Mouse (Mus musculus): ENCODE data around the gene Cacna1d. TPM values are rescaled to one million over a fixed set of nuclear protein-coding genes. Genes with fewer than 3 reads are reported as not detected.
A peak's percentile ranks its signal among the peaks of the same experiment; 100 is the strongest.

The Cacna1d gene
- total RNA-seq, 2 experiments from 2014 or later: 3.7 to 3.9 TPM

DNA sequence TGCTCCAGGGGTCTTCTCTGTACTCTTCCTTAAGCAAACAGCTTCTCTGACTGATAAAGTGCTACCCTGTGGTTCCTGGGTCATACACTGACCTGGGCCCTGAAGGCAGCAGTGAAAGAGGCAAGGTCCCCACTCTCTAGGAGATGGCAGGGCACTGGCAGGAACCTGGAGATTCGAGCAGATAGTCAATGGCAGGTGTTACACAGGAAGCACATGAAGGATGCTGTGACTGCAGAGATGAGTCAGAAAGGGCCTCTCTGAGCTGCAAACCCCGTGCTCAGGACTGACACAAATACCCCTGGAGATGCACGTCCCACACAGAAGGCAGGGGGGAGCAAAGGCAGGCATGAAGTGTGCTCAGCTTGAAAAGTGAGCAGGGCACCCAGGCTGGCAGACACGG, 218.3 kb downstream of the Cacna1d start:
- ATAC-seq (ENCODE audit: poor library complexity, severe bottlenecking): no peak

GRCm38 (mm10) chr14:30272523-30272922, 218.7 kb downstream of the Cacna1d start:
- no peak for ATAC-seq (ENCODE audit: poor library complexity, severe bottlenecking)

DNA sequence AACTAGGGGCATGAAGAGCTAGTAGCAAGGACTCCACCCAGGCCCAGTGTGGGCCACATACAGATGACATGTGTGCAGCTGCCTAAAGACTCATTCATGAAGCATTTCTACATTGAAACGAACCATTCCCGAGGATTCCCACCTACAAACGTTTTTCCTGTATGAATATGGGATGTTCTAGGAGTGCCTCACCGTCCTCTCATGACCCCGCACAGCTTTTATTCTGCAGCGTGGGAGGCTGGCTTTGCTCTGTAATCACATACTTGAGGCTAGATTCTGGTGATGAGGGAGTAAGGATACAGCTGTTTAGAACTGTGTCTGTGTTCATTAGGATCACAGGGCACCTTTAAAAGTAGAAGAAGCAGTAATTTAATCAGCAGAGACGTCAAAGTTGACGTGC, 219.4 kb downstream of the Cacna1d start:
- ATAC-seq (ENCODE audit: poor library complexity, severe bottlenecking): no peak

GRCm38 (mm10) chr14:30270350-30270749, 220.9 kb downstream of the Cacna1d start:
- no peak for ATAC-seq (ENCODE audit: poor library complexity, severe bottlenecking)

GRCm38 (mm10) chr14:30265728-30266127, 225.5 kb downstream of the Cacna1d start:
- peak; percentile 80 for ATAC-seq (ENCODE audit: poor library complexity, severe bottlenecking)

GRCm38 (mm10) chr14:30261561-30262251, 229.5 kb downstream of the Cacna1d start:
- no peak for ATAC-seq (ENCODE audit: poor library complexity, severe bottlenecking)

DNA sequence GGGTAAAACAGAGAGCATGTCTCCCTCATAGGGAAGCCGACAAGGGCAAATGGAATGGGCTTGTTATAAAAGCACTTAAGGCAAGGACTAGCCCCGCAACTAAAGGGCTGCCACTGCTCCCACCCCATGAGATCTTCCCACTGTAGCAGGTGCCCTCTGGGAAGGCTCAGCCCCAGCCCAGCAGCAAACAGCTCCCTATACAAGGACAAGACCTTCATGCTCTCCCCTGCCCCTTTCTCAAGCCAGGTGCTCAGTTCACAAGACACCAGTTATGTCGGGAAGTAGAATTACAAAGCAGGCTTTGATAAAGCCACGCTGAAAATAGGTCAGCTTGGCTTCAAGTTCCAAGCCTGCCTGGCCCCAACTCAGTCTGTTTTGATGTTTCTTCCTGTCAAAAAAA, 233.6 kb downstream of the Cacna1d start:
- no peak for ATAC-seq (ENCODE audit: poor library complexity, severe bottlenecking)

DNA sequence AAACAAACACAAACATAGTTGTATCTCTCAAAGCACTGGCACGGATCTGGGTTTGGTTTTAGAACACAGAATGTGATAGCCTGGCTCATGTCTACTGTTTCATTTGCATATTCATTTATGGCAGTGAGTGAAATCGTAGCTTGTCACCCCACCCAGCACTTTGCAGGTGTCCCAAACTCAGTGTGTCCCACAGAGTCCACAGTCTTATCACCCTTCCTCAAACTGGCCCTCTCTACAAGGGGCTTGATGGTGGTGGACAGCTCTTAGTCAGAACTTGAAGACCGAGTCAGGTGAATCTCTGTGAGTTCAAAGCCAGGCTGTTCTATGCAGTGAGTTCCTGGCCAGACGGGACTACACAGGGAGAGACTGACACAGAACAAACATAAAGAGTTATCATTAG, 234.8 kb downstream of the Cacna1d start:
- ATAC-seq (ENCODE audit: poor library complexity, severe bottlenecking): no peak

DNA sequence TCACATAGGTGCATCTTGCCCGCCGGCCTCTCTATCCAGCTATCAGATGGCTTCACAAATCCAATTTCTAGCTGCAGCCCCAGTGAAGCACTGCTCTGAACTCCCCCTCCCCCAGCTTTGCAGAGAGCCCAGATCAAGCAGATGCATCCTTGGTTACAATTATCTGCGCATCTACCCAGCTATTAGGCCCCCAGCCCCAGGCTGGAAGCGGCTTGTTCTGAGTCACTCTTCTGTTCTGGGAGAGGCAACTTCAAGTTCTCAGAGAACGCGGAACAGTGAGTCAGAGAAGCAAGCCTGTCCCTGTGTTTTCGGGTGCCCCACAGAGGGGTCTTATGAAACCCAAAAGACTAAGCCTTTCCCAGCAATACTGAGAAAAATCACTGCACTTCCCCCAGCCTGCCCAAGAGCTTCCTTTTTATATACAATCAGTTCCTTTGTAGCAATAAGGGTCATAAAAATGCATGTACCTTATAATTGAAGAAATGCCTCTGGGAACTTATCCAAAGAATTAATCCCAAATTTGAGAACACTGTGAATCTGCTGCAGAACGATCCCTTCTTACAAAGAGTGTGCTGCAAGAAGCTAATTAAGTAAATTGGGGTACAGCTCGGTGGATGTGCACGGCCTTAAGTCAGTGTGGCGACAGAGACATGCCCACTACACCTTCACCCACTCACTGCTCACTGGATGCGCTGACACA, 235.4 kb downstream of the Cacna1d start:
- ATAC-seq (ENCODE audit: poor library complexity, severe bottlenecking): no peak

GRCm38 (mm10) chr14:30254776-30255175, 236.5 kb downstream of the Cacna1d start:
- no peak for ATAC-seq (ENCODE audit: poor library complexity, severe bottlenecking)

GRCm38 (mm10) chr14:30252824-30253223, 238.4 kb downstream of the Cacna1d start:
- ATAC-seq (ENCODE audit: poor library complexity, severe bottlenecking): no peak

DNA sequence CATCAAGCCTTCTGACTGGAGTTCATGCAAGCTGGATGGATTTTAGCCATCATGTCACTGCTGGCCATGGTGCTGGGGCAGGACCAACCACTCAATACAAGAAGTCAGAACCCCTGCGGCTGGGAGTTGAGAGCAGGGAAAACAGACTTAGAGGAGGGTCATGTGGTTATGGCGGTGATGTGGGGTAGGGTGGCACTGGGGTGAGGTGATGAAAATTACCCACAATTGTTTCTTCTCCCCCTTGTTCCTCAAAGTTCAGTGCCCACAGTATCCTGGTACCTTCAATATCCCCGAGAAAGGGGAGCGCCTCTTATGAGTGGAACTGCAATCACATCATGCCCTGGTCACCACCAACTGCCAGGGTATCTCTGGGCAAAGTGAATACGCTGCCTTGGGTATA, 239.9 kb downstream of the Cacna1d start:
- ATAC-seq (ENCODE audit: poor library complexity, severe bottlenecking): peak; percentile 39

DNA sequence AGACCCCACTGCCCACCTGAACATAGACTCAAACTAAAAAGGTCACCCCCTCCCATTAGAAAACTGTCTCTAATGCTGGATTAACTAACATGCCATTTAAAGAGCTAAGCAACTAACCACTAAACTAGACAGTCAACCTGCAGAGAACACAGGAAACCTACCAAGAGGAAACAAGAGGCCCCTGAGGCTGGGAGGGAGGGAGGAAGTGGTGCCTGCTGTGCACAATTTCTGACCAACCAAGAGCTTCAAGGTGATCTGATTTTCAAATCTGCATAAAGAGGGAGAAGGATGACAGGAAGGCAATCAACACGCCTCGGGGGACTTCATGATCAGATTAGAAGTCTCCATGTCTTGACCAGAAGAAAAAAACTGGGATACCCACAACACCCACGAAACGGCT, 241.7 kb downstream of the Cacna1d start:
- ATAC-seq (ENCODE audit: poor library complexity, severe bottlenecking): peak; percentile 53

DNA sequence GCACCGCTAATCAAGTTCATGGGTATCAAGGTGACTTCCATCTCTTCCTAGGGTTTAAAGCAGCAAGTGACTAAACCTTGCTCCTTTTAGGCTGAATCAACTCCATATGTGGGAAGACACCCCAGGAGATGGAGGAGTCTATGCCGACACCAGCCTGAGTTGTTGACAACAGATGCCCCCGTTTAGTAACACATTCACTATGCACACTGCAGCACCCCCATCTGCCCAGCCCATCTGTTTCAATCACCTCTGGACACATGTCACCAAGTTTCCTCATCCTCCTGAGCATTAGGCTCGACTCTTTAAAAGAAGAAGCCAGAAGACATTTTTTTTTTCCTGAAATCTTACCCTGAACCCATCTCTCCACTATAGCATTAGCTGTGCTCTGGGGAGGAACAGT, 242.4 kb downstream of the Cacna1d start:
- ATAC-seq (ENCODE audit: poor library complexity, severe bottlenecking): no peak

- no peak for ATAC-seq (ENCODE audit: poor library complexity, severe bottlenecking)
These were observed 243.1 kb downstream of the Cacna1d start for GRCm38 (mm10) chr14:30248121-30248520.

DNA sequence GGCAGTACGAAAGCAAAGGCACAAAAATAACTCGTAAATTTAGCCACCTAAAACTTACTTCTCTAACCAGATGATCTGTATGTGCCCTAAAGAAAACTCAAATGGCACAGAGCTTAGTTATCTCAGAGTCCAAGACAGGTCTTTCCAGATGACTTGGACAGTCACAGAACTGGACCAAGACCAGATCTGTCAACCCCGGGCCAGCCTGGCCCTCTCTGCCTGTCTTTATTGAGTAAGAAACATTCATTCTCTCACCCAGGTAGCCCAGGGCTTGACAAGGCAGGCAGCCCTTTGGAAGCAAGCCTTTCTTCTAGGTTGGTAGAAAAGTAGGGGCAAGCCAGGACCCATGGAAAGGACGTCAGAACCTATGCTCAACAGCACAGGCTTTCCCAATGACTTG, 243.6 kb downstream of the Cacna1d start:
- no peak for ATAC-seq (ENCODE audit: poor library complexity, severe bottlenecking)

DNA sequence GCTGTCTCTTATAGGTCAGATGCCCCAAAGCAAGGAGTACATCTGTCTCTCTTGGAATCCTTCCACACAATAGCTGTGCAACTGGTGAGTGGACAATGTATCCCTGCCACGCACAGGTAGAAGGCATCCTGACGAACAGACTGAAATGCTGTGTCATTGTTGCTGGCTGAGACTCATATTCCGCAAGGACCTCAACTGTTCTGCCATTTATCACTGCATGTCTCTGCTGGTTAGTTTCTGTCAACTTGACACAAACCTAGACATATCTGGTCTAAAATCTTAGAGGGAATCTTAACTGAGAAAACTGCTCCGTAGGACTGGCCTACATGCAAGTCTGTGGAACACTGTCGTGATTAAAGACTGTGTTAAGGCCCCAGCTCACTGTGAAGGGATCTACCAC, 246.5 kb downstream of the Cacna1d start:
- no peak for ATAC-seq (ENCODE audit: poor library complexity, severe bottlenecking)

DNA sequence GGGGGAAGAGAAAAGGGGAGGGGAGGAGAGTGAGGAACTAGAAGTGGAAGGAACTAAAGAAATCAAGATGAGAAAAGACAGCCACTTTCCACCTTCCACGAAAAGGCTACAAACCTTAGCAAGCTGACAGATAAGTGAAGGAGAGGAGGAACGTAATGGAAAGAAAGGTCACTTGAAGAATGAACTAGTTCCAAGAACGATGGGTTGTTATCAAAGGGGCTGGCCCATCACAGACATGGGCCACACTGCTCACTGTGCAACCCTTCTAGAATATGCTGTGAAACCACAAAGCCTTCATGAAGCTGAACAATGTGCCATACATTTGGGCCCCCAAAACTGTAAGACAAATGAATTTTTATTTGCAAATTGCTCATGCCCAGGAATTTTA, 248.4 kb downstream of the Cacna1d start:
- ATAC-seq (ENCODE audit: poor library complexity, severe bottlenecking): no peak

DNA sequence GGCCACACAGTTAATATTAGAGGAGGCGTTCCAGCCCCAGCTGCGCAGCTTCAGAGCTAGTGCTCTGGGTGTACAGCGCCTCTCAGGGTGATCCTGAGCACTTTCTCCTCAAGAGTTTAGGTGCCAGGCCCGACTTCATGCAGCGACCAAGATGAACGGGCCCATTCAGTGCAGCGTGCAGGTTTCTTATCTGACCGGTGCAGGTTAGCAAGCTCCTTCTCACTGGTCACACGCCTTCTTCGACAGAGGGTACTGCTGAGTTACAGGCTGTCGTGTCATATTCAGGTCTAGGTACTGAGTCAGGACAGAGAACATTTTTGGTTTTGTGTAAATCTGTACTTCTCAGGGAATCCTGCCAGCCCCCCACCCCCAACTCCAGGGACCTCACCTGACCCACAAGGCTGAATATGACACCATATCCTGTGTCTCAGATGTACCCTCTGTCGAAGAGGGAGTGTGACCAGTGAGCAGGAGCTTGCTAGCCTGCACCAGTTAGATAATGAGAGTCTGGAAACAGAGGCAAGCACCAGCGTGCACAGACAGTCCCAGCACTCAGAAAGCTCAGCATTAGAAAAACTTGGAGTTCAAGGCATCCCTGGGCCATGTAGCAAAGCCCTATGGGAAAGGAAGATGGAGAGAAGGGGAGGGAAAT, 249.0 kb downstream of the Cacna1d start:
- ATAC-seq (ENCODE audit: poor library complexity, severe bottlenecking): no peak

- ATAC-seq (ENCODE audit: poor library complexity, severe bottlenecking): no peak
These were observed 250.2 kb downstream of the Cacna1d start for GRCm38 (mm10) chr14:30240916-30241515.

DNA sequence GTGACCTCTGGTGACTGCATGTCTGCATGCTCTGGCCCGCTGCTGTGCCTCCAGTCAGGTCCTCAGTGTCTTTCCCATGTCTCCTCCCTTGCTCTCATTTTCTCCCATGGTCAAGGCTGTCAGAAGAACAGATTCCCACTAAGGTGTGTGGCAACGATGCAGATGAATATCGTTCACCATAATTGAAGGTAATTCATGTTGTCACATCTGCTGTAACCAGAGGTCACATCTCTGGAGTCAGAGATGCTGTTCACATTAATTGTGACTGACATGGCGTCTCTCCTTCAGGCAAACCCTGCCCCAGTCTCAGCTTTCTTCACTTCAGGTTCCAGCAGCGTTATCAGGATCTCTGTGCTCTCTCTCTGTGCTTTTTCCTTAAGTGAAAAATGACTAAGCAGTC, 252.4 kb downstream of the Cacna1d start:
- ATAC-seq (ENCODE audit: poor library complexity, severe bottlenecking): no peak

DNA sequence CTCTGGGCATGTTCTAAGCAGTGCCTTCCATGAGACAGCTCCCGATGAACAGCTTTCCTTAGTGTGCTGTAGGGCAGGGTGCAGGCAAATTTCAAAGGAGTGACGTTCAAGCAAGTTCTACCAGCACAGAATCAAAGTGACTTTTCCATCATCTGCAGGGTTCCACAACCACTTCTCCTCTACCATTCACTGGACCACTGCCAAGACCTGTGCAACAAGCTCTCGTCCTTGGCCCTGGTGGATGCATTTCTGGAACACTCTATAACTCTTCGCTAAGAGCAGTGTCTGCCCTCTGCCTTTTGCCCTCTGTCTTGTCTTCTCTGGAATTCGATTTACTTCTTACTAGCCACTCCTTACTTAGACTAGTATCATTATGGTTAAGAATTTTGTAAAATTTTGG, 266.1 kb downstream of the Cacna1d start:
- ATAC-seq (ENCODE audit: poor library complexity, severe bottlenecking): no peak
